In genomic region chr3:116801755-116802154, GRCm38 (mm10) we compare ENCODE assay signal across 15 mouse cellular contexts. TPM values are rescaled to one million over a fixed set of nuclear protein-coding genes. Genes with fewer than 3 reads are reported as not detected.
DNase-seq lines count a peak whose midpoint lies in the region; ATAC-seq and TF ChIP-seq lines count a peak whose summit lies in the region.
"Had no signal": no experiment of that assay in that cellular context is flagged by ENCODE, and none has a peak within 500 bp of the region (broad histone marks: within the 10 kb centered on the region; RNA-seq: fewer than 3 reads in every experiment).

No protein-coding gene starts in this region.

- peak; percentile 66 for ATAC-seq in kidney, embryonic 16.5 days (ENCODE audit: low FRiP score, low TSS enrichment)
- ATAC-seq: hindbrain, postnatal 0 days had no signal

- TF ChIP-seq RAD21 in CH12.LX (IDR thresholded peaks at IDR 0.05; ENCODE audit: low read depth, low read length): no peak

- dilution Hi-C loops in CH12.LX (cut with MboI; ENCODE audit: extremely low pct_ligation_motif_present, extremely low pct_unique_long_range_greater_than_20kb, low sequenced_read_pairs): no loop called here

- no peaks in the 10 kb centered on the region for H3K9me3 ChIP-seq in CH12.LX (replicated peaks; ENCODE audit: low read length)
- H3K9me3 ChIP-seq in kidney, embryonic 16.5 days (ENCODE audit: low read length): no peaks in the 10 kb centered on the region
- H3K9me3 ChIP-seq: embryonic facial prominence, embryonic 13.5 days; forebrain, embryonic 12.5 days; lung, embryonic 15.5 days had no signal

- no peaks in the 10 kb centered on the region for H3K27me3 ChIP-seq in heart, adult 2 months (ENCODE audit: control insufficient read depth, insufficient read depth, low read length)
- H3K27me3 ChIP-seq in CH12.LX (replicated peaks): no peaks in the 10 kb centered on the region
- no peaks in the 10 kb centered on the region for H3K27me3 ChIP-seq in kidney, embryonic 16.5 days (ENCODE audit: insufficient read depth, low read length)
- H3K27me3 ChIP-seq: embryonic facial prominence, embryonic 13.5 days; forebrain, embryonic 12.5 days; lung, embryonic 15.5 days had no signal

- in situ Hi-C loops in CH12.LX (cut with MboI; ENCODE audit: low pct_ligation_motif_present, low pct_unique_long_range_greater_than_20kb, low sequenced_read_pairs): no loop called here

- intact Hi-C loops in heart, adult 2 months (cut with DNase I): no loop called here

- WGBS in heart, adult 2 months: 37% methylated on average over 8 of the region's 8 CpGs
- 36% methylated on average over 8 of the region's 8 CpGs for WGBS in kidney, embryonic 16.5 days

- no peak for DNase-seq in heart, adult 2 months
- no peak for DNase-seq in heart, postnatal 4 days
- no peak for DNase-seq in CH12.LX (ENCODE audit: extremely low read depth)
- peak; percentile 33 for DNase-seq in gonadal fat pad, adult 2 months (ENCODE audit: low read depth)
- DNase-seq in layer of hippocampus, adult 11-12 months (ENCODE audit: low spot score): no peak
- DNase-seq in adrenal gland, adult 18-20 months (ENCODE audit: low spot score in 2 of 2): no peak
- DNase-seq in Muller cell, postnatal 12 days (ENCODE audit: inconsistent ontology term): no peak
- DNase-seq: B cell, adult 2 months; cerebellum, adult 2 months; layer of hippocampus, adult 9-11 months had no signal

- H3K27ac ChIP-seq in heart, adult 2 months: peak overlapping the region; percentile 23; the same call in 1 of the 2 replicates
- no peak overlapping the region for H3K27ac ChIP-seq in CH12.LX (ENCODE audit: insufficient read depth, low read depth)
- no peak overlapping the region for H3K27ac ChIP-seq in kidney, embryonic 16.5 days (ENCODE audit: low read length)
- H3K27ac ChIP-seq: embryonic facial prominence, embryonic 13.5 days; forebrain, embryonic 12.5 days; hindbrain, postnatal 0 days; lung, embryonic 15.5 days had no signal

- H3K4me1 ChIP-seq in heart, adult 2 months (ENCODE audit: control insufficient read depth, insufficient read depth, low read length): peaks cover 3% of the 10 kb centered on the region
- peaks cover 0 to 16% of the 10 kb centered on the region in 2 experiments; a peak in 2 of 4 replicates for H3K4me1 ChIP-seq in CH12.LX (ENCODE audit: control insufficient read depth in 1 of 2, insufficient read depth in 2 of 2)
- peaks cover 11% of the 10 kb centered on the region for H3K4me1 ChIP-seq in kidney, embryonic 16.5 days (ENCODE audit: insufficient read depth, low read length)

- TF ChIP-seq CTCF in heart, adult 2 months (IDR thresholded peaks at IDR 0.05): no peak
- no peak for TF ChIP-seq CTCF in CH12.LX (conservative IDR thresholded peaks at IDR 0.05 in 1 of 2, IDR thresholded peaks at IDR 0.05 in 1 of 2; ENCODE audit: low read depth in 2 of 2, low read length in 2 of 2)

- peaks cover 35% of the 10 kb centered on the region for H3K36me3 ChIP-seq in heart, adult 2 months (ENCODE audit: control insufficient read depth, insufficient read depth, low read length)
- H3K36me3 ChIP-seq in CH12.LX (replicated peaks in 1 of 2; ENCODE audit: control insufficient read depth in 1 of 2, insufficient read depth in 1 of 2, low read length in 1 of 2): peaks cover 0 to 8% of the 10 kb centered on the region in 2 experiments
- H3K36me3 ChIP-seq in kidney, embryonic 16.5 days (ENCODE audit: insufficient read depth, low read length): peaks cover 14% of the 10 kb centered on the region; the same call in 1 of the 2 replicates

- no peak for TF ChIP-seq POLR2A in heart, adult 2 months (IDR thresholded peaks at IDR 0.05; ENCODE audit: insufficient read depth, low read depth, low read length)
- TF ChIP-seq POLR2A in CH12.LX (IDR thresholded peaks at IDR 0.05; ENCODE audit: low read depth, low read length): no peak

- H3K4me3 ChIP-seq in heart, adult 2 months: no peak overlapping the region
- no peak overlapping the region for H3K4me3 ChIP-seq in CH12.LX (replicated peaks in 1 of 3; ENCODE audit: low read depth in 2 of 3, low read length in 2 of 3, poor library complexity in 1 of 3)
- H3K4me3 ChIP-seq in kidney, embryonic 16.5 days (ENCODE audit: low read length): no peak overlapping the region
- H3K4me3 ChIP-seq: embryonic facial prominence, embryonic 13.5 days; forebrain, embryonic 12.5 days; lung, embryonic 15.5 days had no signal

- peak overlapping the region; percentile 50 for H3K4me2 ChIP-seq in CH12.LX (ENCODE audit: insufficient read depth, low read depth, poor library complexity, severe bottlenecking)
- H3K4me2 ChIP-seq in kidney, embryonic 16.5 days (replicated peaks; ENCODE audit: low read depth, low read length): no peak overlapping the region
- H3K4me2 ChIP-seq: embryonic facial prominence, embryonic 13.5 days; forebrain, embryonic 12.5 days; lung, embryonic 15.5 days had no signal

- TF ChIP-seq EP300 in heart, adult 2 months (IDR thresholded peaks at IDR 0.05; ENCODE audit: insufficient read depth, low read depth, low read length): no peak
- TF ChIP-seq EP300 in CH12.LX (IDR thresholded peaks at IDR 0.05; ENCODE audit: low read length): no peak

- no peaks in the 10 kb centered on the region; the same call in none of the 2 replicates for H3K79me2 ChIP-seq in heart, adult 2 months (replicated peaks; ENCODE audit: control insufficient read depth, insufficient read depth, low read length)
- H3K79me2 ChIP-seq in CH12.LX (replicated peaks; ENCODE audit: control insufficient read depth, extremely low read depth, insufficient read depth, poor library complexity, severe bottlenecking): no peaks in the 10 kb centered on the region

- H3K9ac ChIP-seq in heart, adult 2 months (ENCODE audit: low read depth, low read length): no peak overlapping the region
- no peak overlapping the region for H3K9ac ChIP-seq in CH12.LX (ENCODE audit: insufficient read depth, low read depth)
- H3K9ac ChIP-seq in kidney, embryonic 16.5 days (replicated peaks; ENCODE audit: low read length): no peak overlapping the region
- H3K9ac ChIP-seq: embryonic facial prominence, embryonic 13.5 days; forebrain, embryonic 12.5 days; lung, embryonic 15.5 days had no signal

TF ChIP-seq in CH12.LX, 34 proteins besides CTCF, POLR2A, EP300 and RAD21:
- no peak for TF ChIP-seq E2F4 (IDR thresholded peaks at IDR 0.05; ENCODE audit: insufficient replicate concordance, low read depth, low read length)
- no peak for TF ChIP-seq KAT2A (IDR thresholded peaks at IDR 0.05; ENCODE audit: insufficient replicate concordance, low read length)
- no peak for TF ChIP-seq MAX (IDR thresholded peaks at IDR 0.05; ENCODE audit: low read length)
- TF ChIP-seq MYC (IDR thresholded peaks at IDR 0.05; ENCODE audit: low read depth, low read length): no peak
- no peak for TF ChIP-seq RCOR1 (conservative IDR thresholded peaks at IDR 0.05; ENCODE audit: low read depth, low read length)
- TF ChIP-seq TCF12 (IDR thresholded peaks at IDR 0.05; ENCODE audit: low read depth, low read length): no peak

RNA-seq across cellular contexts. Expression of gene Agl, which starts 6.2 kb away (rescaled TPM):
- 100 to 1,000 TPM; 173 to 200 TPM for total RNA-seq in heart, adult 2 months (2021)
- polyA plus RNA-seq in heart, adult 2 months (2012; rRNA removed): 41.1 and 99.5 TPM in 2 replicates
- total RNA-seq in heart, postnatal 4 days (2021): 100 to 1,000 TPM; 134 to 148 TPM
- total RNA-seq in CH12.LX (2012; rRNA removed) (3.2 and 4.7 TPM in 2 replicates), CH12.LX (2014; rRNA removed) (5.2 and 5.7 TPM in 2 replicates)
- polyA plus RNA-seq in CH12.LX (2012; ENCODE audit: insufficient read length, low read depth): 5.7 and 5.8 TPM in 2 replicates
- polyA plus RNA-seq in gonadal fat pad, adult 2 months (2012; rRNA removed): 10.3 and 11.5 TPM in 2 replicates
- 18.1 and 20.6 TPM in 2 replicates for polyA plus RNA-seq in kidney, embryonic 16.5 days (2015; fragmentation: Nextera tagmentation; extraction: Ambion mirVana)
- total RNA-seq in adrenal gland, adult 18-20 months (2021): 10 to 100 TPM; 50.4 to 61.2 TPM

RNA-seq across cellular contexts. Expression of gene Frrs1, which starts 57.5 kb away (rescaled TPM):
- total RNA-seq in heart, adult 2 months (2021): 1 to 10 TPM; 2.4 to 3.2 TPM
- 3.6 TPM in 2 replicates for polyA plus RNA-seq in heart, adult 2 months (2012; rRNA removed)
- 10 to 100 TPM in 1 of 2 experiments, 1 to 10 TPM in 1; 8.0 to 11.9 TPM for total RNA-seq in heart, postnatal 4 days (2021)
- total RNA-seq in CH12.LX (2012; rRNA removed) (12.3 and 16.5 TPM in 2 replicates), CH12.LX (2014; rRNA removed) (11.0 and 13.1 TPM in 2 replicates)
- polyA plus RNA-seq in CH12.LX (2012; ENCODE audit: insufficient read length, low read depth): 22.5 and 34.9 TPM in 2 replicates
- polyA plus RNA-seq in gonadal fat pad, adult 2 months (2012; rRNA removed): 18.8 and 19.2 TPM in 2 replicates
- 22.4 and 28.1 TPM in 2 replicates for polyA plus RNA-seq in kidney, embryonic 16.5 days (2015; fragmentation: Nextera tagmentation; extraction: Ambion mirVana)
- 10 to 100 TPM in 1 of 2 experiments, 1 to 10 TPM in 1; 5.0 to 19.6 TPM for total RNA-seq in adrenal gland, adult 18-20 months (2021)

Comparison
In these comparisons a context has a peak if more than half of its experiments do, and no peak if none do; other contexts are left out.
1. RNA of gene Agl, which starts 6.2 kb away (total RNA-seq): 173 to 200 TPM in heart, adult 2 months, 134 to 148 TPM in heart, postnatal 4 days and 50.4 to 61.2 TPM in adrenal gland, adult 18-20 months; 3.2 to 5.7 TPM in CH12.LX; every median in the first group is over 4 times any median in the second.